Mouse (Mus musculus): ENCODE measurements at regions not wholly inside any gene's neighbourhood (a gene's known extent, or its start where the extent isn't known, plus 50 kb on each side); places are given as distances from the start of the nearest gene placed in this dataset.

- no peak for DNase-seq (ENCODE audit: low spot score in 2 of 2)
These were observed 91.1 kb upstream of the Rbm19 start for GRCm38 (mm10) chr5:120025212-120025611.

- DNase-seq (ENCODE audit: low spot score in 2 of 2), result no peak
These were observed 85.4 kb upstream of the Rbm19 start for GRCm38 (mm10) chr5:120030904-120031303.

- no peak for DNase-seq (ENCODE audit: low spot score in 2 of 2)
These were observed 84.7 kb upstream of the Rbm19 start for GRCm38 (mm10) chr5:120031614-120032013.

GRCm38 (mm10) chr5:120034499-120035077, 81.7 kb upstream of the Rbm19 start:
- DNase-seq (ENCODE audit: low spot score in 2 of 2), result no peak

GRCm38 (mm10) chr5:120035251-120035650, 81.0 kb upstream of the Rbm19 start:
- DNase-seq (ENCODE audit: low spot score in 2 of 2), result peak in 1 of 2 experiments; percentile 49

GRCm38 (mm10) chr5:120037806-120038205, 78.5 kb upstream of the Rbm19 start:
- no peak for DNase-seq (ENCODE audit: low spot score in 2 of 2)

GRCm38 (mm10) chr5:120043786-120044185, 72.5 kb upstream of the Rbm19 start:
- no peak for DNase-seq (ENCODE audit: low spot score in 2 of 2)

- DNase-seq (ENCODE audit: low spot score in 2 of 2), result no peak
These were observed 67.0 kb upstream of the Rbm19 start for GRCm38 (mm10) chr5:120049063-120049781.

GRCm38 (mm10) chr5:120050728-120051436, 65.4 kb upstream of the Rbm19 start:
- DNase-seq (ENCODE audit: low spot score in 2 of 2), result peak in 1 of 2 experiments; percentile 64

GRCm38 (mm10) chr5:120054498-120055167, 61.6 kb upstream of the Rbm19 start:
- no peak for DNase-seq (ENCODE audit: low spot score in 2 of 2)

Data from right cerebral cortex, postnatal 10 days (tissue).